Mouse (Mus musculus) stomach, postnatal 0 days (tissue): ENCODE data around the gene AI467606.

Experiments
- CTCF ChIP-seq: IDR thresholded peaks from 2 replicates; pipeline ENCODE4 v1.5.1; 2016; ENCODE audit warnings: antibody characterized with exemption, low read depth, mild to moderate bottlenecking, moderate library complexity
- EP300 ChIP-seq: optimal IDR thresholded peaks from 2 replicates; pipeline ENCODE3; 2016; ENCODE audit warnings: antibody characterized with exemption

DNA sequence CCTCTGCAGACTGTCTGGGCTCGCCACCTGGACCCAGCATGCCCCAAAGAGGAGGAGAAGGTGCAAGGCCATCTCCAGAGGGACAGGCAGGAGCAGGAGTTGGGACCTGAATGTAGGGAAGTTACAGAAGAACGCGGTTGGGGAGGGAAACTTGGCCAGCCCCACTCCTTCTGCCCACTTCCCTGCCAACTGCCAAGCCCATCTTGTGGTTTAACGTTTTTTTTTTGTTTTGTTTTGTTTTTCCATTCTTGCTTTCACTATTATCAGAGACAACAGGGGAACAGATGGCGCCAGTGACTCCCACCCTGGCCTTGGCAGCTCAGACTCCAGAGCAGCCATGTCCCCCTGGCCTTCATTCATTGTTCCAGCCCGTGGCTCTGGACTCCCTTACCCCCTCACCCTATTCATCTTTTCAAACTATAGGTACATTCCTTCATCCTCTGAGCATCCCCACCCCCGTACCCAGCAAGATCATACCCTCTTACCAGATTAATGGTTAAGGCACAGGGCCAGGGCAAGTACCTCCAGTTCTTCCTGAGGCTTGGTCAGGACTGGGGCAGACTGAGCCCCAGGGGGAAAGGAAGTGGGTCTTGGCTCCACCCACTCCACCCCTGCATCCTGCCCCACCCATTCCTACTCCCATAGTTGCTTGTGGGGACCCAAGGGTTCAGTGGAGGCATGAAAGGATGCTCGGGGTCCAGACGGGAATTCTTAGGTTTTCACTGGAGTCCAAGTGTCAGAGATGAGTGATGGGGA is 46.3 kb downstream of the AI467606 start, which contains the start of gene Spn:
- no peak for TF ChIP-seq CTCF
- TF ChIP-seq EP300, result no peak
